Mouse (Mus musculus) bone marrow, adult 2 months (tissue): Measurements from ENCODE around the gene Jpt2. TPM values are rescaled to one million over a fixed set of nuclear protein-coding genes. Genes with fewer than 3 reads are reported as not detected.

Experiments
- H3K27ac ChIP-seq: fragments of 200-500 bp; 2 replicates; pipeline ENCODE4 v1.5.1; 2012; ENCODE audit warnings: low read depth, mild to moderate bottlenecking, control low read depth, inconsistent platforms, low read length; ENCODE audit not compliant: control insufficient read depth, poor library complexity, insufficient read depth
- H3K4me1 ChIP-seq: fragments of 200-500 bp; 2 replicates; pipeline ENCODE4 v1.6.1; 2011; ENCODE audit warnings: low read length; ENCODE audit not compliant: control insufficient read depth, insufficient read depth
- H3K4me3 ChIP-seq: fragments of 200-500 bp; replicated peaks from 2 replicates; pipeline ENCODE3; 2011; ENCODE audit warnings: mild to moderate bottlenecking, low read depth, low read length, control low read depth; ENCODE audit not compliant: control insufficient read depth
- CTCF ChIP-seq: fragments of 200-500 bp; IDR thresholded peaks from 2 replicates; pipeline ENCODE4 v1.5.1; 2011; ENCODE audit warnings: low read length, control low read depth; ENCODE audit not compliant: control insufficient read depth, insufficient read depth
- POLR2A ChIP-seq: fragments of 200-500 bp; IDR thresholded peaks from 2 replicates; pipeline ENCODE4 v1.6.1; 2011; ENCODE audit warnings: low read depth, mild to moderate bottlenecking, control low read depth, low read length, borderline replicate concordance; ENCODE audit not compliant: control insufficient read depth
- WGBS: fragments of 180-500 bp; shearing (Covaris S2); methylation state at CpG from one replicate; pipeline ENCODE4 v1.1.7; 2018; 5-methylcytosine and 5-hydroxymethylcytosine counted together
- polyA plus RNA-seq: library from polyadenylated mRNA; stranded (reverse); fragments of >200 nt; gene quantifications from 2 replicates; pipeline ENCODE4 v1.2.4, GENCODE M21; 2011; ENCODE audit warnings: low replicate concordance; ENCODE audit not compliant: missing spikeins, insufficient read depth, insufficient read length

The Jpt2 gene
- polyA plus RNA-seq, 1 experiment, result 31.5 TPM

DNA sequence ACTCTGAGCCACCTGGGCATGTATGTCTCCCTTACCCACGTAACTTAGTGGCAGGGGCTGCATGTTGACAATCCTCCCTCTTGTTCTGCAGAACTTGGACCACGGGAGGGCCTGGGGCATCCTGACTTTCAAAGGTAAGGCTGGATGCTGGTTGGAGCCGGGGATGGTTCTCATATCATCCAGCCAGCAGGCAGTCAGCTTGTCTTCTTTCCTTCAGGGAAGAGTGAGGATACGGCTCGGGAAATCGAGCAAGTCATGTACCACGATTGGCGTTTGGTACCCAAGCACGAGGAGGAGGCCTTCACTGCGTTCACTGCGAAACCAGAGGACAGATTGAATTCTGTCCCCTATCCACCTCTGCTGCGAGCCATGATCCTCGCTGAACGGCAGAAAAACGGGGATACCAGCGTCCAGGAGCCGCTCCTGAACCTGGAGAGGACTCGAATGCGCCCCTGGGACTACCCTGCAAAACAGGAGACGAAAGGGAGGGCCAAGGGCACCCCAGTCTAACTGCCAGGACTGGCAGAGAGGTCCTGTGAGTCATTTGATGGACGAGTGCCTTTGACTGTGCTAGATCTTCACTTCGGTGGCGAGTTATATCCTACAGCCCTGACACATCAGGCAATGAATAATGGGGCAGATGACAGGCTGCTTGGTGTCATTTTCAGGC, 64.8 kb downstream of the Jpt2 start:
- whole genome bisulfite sequencing, result 4% methylated on average over 23 of the region's 23 CpGs
- Histone ChIP-seq H3K27ac (peak overlapping the region; percentile 83), H3K4me3 (peak overlapping the region; percentile 80), H3K4me1 (no peaks in the 10 kb centered on the region; the same call in 1 of the 2 replicates)
- no peak for TF ChIP-seq POLR2A
- TF ChIP-seq CTCF, result no peak

DNA sequence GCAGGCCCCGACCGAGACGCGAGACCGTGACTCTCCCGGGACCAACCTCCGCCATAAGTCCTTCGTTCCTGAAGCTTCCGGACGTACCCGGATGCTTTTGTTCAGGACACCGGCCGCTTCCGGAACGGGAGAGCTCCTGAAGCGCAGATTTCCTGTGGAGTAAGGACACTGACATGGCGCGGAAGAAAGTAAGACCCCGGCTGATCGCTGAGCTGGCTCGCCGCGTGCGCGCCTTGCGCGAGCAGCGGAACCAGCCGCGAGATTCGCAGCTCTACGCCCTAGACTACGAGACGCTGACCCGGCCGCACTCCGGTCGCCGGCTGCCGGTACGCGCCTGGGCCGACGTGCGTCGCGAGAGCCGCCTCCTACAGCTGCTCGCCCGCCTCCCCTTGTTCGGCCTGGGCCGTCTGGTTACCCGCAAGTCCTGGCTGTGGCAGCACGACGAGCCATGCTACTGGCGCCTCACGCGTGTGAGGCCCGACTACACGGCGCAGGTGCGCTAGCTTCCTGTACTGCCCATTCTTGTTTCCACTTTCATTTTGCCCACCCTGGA, 65.4 kb downstream of the Jpt2 start, which contains the start of the genes Eme2 and Mrps34:
Eme2 (minus strand) TSS at position 93 of the 553 bp plus-strand sequence.
Mrps34 (plus strand) TSS at position 122 of the 553 bp plus-strand sequence.
- WGBS, result under 1% methylated on average over 62 of the region's 62 CpGs
- no peaks in the 10 kb centered on the region; the same call in 1 of the 2 replicates for H3K4me1 ChIP-seq
- TF ChIP-seq POLR2A (peak; percentile 66; the same call in 1 of the 2 replicates), CTCF (no peak)
- peak within 1 kb of the TSS; percentile 80 for H3K4me3 ChIP-seq
- peak within 1 kb of the TSS; percentile 83 for H3K27ac ChIP-seq

DNA sequence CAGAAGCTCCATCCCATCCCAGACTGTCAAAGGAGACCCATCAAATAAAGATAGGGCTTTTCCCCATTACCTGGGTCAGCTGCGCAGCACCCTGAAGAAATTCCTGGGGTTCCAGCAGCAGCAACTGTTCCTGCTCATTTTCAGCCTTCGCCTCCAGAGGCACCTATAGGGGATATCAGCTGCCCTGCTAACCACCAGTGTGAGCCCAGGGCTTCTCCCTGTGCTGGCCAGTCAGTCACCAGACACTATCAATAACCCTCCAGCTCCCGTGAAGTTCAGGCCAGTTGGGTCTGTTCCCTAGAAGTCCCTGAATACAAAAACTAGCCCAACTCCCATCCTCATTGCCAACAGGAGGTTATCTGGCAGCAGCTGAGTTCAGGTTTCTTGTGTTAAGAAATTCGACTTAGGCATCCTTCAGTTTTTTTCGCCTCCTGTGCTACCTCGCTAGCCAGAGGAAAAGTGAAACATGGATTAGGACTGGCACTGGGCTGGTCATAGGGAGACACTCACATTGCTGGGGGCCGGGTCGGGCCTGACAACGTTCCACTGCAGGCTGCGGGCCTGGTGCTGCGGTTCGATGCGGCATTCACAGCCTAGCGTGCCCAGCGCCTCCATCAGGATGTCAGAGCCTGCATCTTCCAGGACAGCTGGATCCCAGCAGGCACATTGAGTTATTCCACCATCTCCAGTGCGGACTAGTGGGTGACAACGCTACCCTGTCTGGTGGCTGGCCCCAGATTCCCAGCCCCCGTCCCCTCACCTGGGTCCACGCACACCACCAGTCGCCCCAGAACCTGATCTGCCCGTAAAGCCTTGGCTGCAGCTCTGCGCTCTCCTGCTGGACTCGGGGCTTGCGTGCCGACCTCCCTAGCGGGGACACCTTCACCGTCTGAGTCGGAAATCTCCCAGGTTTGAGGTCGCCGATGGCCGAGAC, 66.2 kb downstream of the Jpt2 start:
- no peaks in the 10 kb centered on the region; the same call in 1 of the 2 replicates for H3K4me1 ChIP-seq
- H3K27ac ChIP-seq, result peak overlapping the region; percentile 83

DNA sequence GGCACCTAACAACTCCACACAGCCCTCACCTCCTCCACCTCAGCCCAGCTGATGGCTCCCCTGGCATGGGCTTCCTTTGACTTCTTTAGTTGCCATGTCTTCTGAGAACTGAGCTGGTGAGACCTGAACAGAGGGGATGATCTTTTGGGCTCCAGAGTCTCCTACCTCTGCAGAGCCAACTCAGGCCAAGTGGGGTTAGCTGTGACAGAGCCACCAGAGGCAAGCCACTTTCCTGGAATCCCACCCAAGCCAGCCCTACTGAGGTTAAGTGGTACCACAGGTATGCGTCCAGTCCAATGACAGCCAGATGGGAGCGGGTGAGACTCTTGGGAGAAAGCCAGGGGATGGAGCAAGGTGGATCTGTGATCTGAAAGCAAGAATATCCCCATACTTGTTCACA, 67.2 kb downstream of the Jpt2 start:
- 96% methylated on average over 2 of the region's 2 CpGs for WGBS
- no peak overlapping the region for H3K27ac ChIP-seq
- H3K4me1 ChIP-seq, result no peaks in the 10 kb centered on the region; the same call in 1 of the 2 replicates
- no peak for TF ChIP-seq POLR2A
- TF ChIP-seq CTCF, result no peak
- no peak overlapping the region for H3K4me3 ChIP-seq

More for the DNA sequence above, 66.2 kb downstream of the Jpt2 start:
- 10% methylated on average over 31 of the region's 31 CpGs for WGBS
- peak overlapping the region; percentile 80 for H3K4me3 ChIP-seq
- no peak for TF ChIP-seq CTCF
- TF ChIP-seq POLR2A, result no peak

DNA sequence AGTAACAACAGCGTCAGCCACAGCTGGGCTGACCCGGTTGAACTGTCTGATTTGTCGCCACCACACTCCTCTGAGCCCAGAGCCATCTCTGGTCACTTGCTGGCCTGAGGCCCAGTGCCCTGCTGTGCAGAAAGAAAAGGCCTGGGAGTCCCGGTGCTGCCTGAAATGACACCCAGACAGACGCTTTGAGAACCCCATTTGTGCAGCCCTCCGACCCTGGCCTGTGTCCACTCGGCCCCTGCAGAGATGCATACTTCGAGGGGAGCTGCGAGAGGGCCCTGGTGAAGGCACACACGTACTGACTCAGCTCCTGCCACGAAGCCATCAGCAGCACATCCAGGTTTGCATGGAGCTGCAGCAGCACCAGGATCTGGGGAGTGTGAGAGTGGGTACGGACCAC, 67.7 kb downstream of the Jpt2 start:
- 93% methylated on average over 12 of the region's 12 CpGs for WGBS
- H3K4me3 ChIP-seq, result no peak overlapping the region
- TF ChIP-seq POLR2A (no peak), CTCF (no peak)
- H3K27ac ChIP-seq, result no peak overlapping the region
- no peaks in the 10 kb centered on the region; the same call in 1 of the 2 replicates for H3K4me1 ChIP-seq

DNA sequence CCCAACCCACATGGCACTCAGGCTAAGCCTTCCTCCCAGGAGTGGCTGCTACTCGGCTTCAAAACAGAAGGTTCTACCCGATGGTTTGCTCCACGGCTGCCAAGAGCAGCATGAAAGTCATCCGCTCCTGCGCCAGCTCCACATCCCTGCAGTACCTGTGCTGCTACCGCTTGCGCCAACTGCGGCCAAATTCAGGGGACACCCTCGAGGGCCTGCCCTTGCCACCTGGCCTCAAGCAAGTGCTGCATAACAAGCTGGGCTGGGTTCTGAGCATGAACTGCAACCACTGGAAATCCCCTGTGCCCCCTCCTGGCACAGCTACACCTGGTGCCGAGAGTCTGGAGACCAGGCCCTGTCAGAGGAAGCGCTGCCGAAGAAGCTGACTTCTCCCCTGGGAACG, 69.2 kb downstream of the Jpt2 start:
- peaks cover 4% of the 10 kb centered on the region for H3K4me1 ChIP-seq

DNA sequence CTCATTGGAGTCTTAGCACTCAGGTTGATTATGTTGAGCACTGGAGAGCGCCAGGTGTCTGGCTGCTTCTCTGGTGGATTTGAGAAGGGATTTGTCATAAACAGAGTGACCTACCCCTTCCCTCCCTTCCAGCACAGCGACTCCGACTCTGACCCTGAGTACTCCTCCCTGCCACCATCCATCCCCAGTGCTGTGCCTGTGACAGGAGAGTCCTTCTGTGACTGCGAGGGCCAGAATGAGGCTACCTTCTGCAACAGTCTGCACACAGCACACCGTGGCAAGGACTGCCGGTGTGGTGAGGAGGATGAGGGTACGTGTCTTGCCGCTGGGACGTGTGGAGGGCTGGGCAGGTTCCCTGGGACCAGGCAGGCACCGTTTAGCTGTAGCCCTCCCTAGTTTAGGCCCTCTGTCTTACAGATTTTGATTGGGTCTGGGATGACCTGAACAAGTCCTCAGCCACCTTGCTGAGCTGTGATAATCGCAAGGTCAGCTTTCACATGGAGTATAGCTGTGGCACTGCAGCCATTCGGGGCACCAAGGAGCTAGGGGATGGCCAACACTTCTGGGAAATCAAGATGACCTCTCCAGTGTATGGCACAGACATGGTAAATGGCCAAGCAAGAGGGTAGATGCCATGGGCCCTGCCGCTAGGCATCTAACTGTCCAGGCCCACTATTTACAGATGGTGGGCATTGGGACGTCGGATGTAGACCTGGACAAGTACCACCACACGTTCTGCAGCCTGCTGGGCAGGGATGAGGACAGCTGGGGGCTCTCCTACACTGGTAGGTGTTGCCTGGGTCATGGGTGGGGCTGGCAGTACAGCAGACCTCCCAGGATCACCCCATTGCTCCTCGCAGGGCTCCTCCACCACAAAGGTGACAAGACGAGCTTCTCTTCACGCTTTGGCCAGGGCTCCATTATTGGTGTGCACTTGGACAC, 70.1 kb downstream of the Jpt2 start:
- 90% methylated on average over 19 of the region's 19 CpGs for WGBS
- Histone ChIP-seq H3K27ac (no peak overlapping the region), H3K4me3 (no peak overlapping the region), H3K4me1 (peaks cover 5% of the 10 kb centered on the region)
- TF ChIP-seq CTCF (no peak), POLR2A (0 out of 2 replicates have a peak, but pooled peaks have one; percentile 14)

More for the DNA sequence above, 69.2 kb downstream of the Jpt2 start:
- Histone ChIP-seq H3K27ac (no peak overlapping the region), H3K4me3 (no peak overlapping the region)
- 0 out of 2 replicates have a peak, but pooled peaks have one; percentile 4 for TF ChIP-seq POLR2A
- TF ChIP-seq CTCF, result no peak
- 85% methylated on average over 13 of the region's 13 CpGs for WGBS
